Mouse (Mus musculus): ENCODE data around the gene Nptx2.
A peak's percentile ranks its signal among the peaks of the same experiment; 100 is the strongest.

Nptx2 gene

GRCm38 (mm10) chr5:144585100-144585499 lies 39.4 kb downstream of the Nptx2 start:
- peak; percentile 71 for DNase-seq (ENCODE audit: low read depth, low spot score)

DNA sequence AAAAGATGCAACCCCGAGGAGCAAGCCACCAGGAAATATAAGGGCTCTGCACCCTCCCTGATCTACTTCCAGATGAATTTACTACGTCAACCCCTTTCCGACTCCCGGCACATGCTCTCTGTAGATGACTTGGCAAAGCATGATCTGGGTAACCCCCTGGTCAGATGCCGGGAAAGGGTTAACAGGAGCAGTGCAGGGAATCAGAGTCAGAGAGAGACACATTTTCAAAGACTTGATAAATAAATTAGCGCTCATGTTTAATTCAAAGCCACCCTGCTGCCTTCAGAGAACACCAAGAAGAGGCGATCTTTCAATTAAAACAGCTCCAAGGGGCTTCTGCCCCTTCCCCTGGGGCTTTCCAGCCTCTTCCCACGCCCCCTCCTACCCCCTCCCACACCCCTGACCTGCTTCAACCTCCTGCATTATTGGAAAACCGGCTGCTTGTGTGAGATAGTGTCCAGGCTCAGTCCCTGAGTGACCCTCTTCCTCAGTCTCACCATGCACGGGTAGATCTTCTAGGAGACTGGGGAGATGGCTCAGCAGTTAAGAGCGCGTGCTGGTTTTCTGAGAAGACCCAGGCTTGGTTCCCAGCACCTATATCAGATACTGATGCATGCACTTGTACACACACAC lies 45.7 kb downstream of the Nptx2 start:
- DNase-seq (ENCODE audit: low read depth, low spot score): no peak

DNA sequence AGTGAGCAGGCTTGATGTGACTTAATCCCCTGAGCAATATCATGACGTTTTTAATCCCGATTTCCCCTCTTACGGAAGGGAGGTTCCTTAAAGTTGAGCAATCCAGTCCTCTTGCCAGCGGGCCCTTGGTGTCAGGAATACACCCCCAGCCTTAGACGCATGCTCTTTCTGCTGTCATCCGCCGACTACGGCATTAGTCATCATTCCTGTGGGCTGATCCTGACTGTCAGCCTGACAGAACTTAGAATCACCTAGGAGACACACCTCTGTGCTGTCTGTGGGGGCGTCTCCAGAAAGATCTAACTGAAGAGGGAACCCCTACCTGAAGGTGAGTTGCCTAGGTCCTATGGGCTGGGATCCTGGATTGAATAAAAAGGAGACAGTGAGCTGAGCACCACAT lies 49.1 kb downstream of the Nptx2 start:
- peak; percentile 86 for DNase-seq (ENCODE audit: low read depth, low spot score)
